Mouse (Mus musculus) limb, embryonic 11.5 days (tissue): ENCODE measurements around the gene Gm7361. TPM values are rescaled to one million over a fixed set of nuclear protein-coding genes. Genes with fewer than 3 reads are reported as not detected.

ENCODE experiments used
- ATAC-seq: fragments of 200-750 bp; cut with Nextera tagmentation; 2 replicates; pipeline ENCODE4 v1.8.0; 2017; ENCODE audit warnings: low read depth; ENCODE audit not compliant: insufficient number of reproducible peaks, low FRiP score, low TSS enrichment
- DNase-seq: peaks from one replicate; pipeline ENCODE4 v3.0.0-alpha.2; 2015; ENCODE audit warnings: low spot score
- H3K27ac ChIP-seq: fragments of 300-500 bp; sonication (generic); replicated peaks from 2 replicates; pipeline ENCODE4 v1.5.1; 2014; ENCODE audit warnings: low read depth, mild to moderate bottlenecking, low read length
- H3K27me3 ChIP-seq: fragments of 300-500 bp; sonication (generic); 2 replicates; pipeline ENCODE4 v1.6.1; 2014; ENCODE audit warnings: mild to moderate bottlenecking, low read length, mixed read lengths; ENCODE audit not compliant: control insufficient read depth, insufficient read depth
- H3K36me3 ChIP-seq: fragments of 300-500 bp; sonication (generic); 2 replicates; pipeline ENCODE4 v1.6.1; 2014; ENCODE audit warnings: mild to moderate bottlenecking, low read length, moderate library complexity, mixed read lengths; ENCODE audit not compliant: control insufficient read depth, insufficient read depth
- H3K4me1 ChIP-seq: fragments of 300-500 bp; sonication (generic); 2 replicates; pipeline ENCODE4 v1.6.1; 2014; ENCODE audit warnings: low read length, mixed read lengths; ENCODE audit not compliant: control insufficient read depth, insufficient read depth
- H3K4me2 ChIP-seq: fragments of 300-500 bp; sonication (generic); 2 replicates; pipeline ENCODE4 v1.6.1; 2014; ENCODE audit warnings: low read depth, mild to moderate bottlenecking, moderate library complexity; ENCODE audit not compliant: severe bottlenecking
- H3K4me3 ChIP-seq: fragments of 300-500 bp; sonication (generic); 2 replicates; pipeline ENCODE4 v1.5.1; 2014; ENCODE audit warnings: low read depth, low read length
- H3K9ac ChIP-seq: fragments of 300-500 bp; sonication (generic); 2 replicates; pipeline ENCODE4 v1.6.1; 2014; ENCODE audit warnings: mild to moderate bottlenecking, low read length
- H3K9me3 ChIP-seq: fragments of 300-500 bp; sonication (generic); 2 replicates; pipeline ENCODE4 v1.6.1; 2016; ENCODE audit warnings: low read length; ENCODE audit not compliant: control insufficient read depth
- WGBS: fragments of 180-500 bp; shearing (Covaris S2); extraction: QIAGEN DNeasy Blood & Tissue Kit; methylation state at CpG from one replicate; pipeline ENCODE4 v1.1.7; 2014; 5-methylcytosine and 5-hydroxymethylcytosine counted together
- polyA plus RNA-seq: library from polyadenylated mRNA; unstranded; fragments of >200 nt; fragmentation: Nextera tagmentation; extraction: Ambion mirVana; gene quantifications from 2 replicates; pipeline ENCODE4 v1.2.1, GENCODE M21; 2014

Gm7361 gene
- polyA plus RNA-seq, 1 experiment from 2014 or later, result not detected

GRCm38 (mm10) chr5:26293258-26293657 lies 35.8 kb downstream of the Gm7361 start:
- DNase-seq (no peak), ATAC-seq (no peak)
- Histone ChIP-seq H3K4me2 (no peak overlapping the region), H3K27me3 (no peaks in the 10 kb centered on the region), H3K36me3 (no peaks in the 10 kb centered on the region), H3K9me3 (no peaks in the 10 kb centered on the region), H3K27ac (no peak overlapping the region), H3K9ac (no peak overlapping the region), H3K4me1 (no peaks in the 10 kb centered on the region), H3K4me3 (no peak overlapping the region)
- 74% methylated on average over 1 of the region's 1 CpGs for WGBS

Other genes with a start within 250 kb of the Gm7361 start
- gene Gm5862, start 234.8 kb upstream of the Gm7361 start, polyA plus RNA-seq, result 0.11 TPM in 1 of 2 replicates, not detected in the other
- 0.07 TPM in 1 of 2 replicates, not detected in the other for gene Speer4a, start 218.1 kb upstream of the Gm7361 start, polyA plus RNA-seq
- not detected in 2 replicates for gene Gm7347, start 199.1 kb upstream of the Gm7361 start, polyA plus RNA-seq
- gene Gm10471, start 168.4 kb upstream of the Gm7361 start, polyA plus RNA-seq, result not detected in 2 replicates
- gene 5031410I06Rik, start 152.3 kb upstream of the Gm7361 start, polyA plus RNA-seq, result not detected in 2 replicates
- not detected in 2 replicates for gene Gm10220, start 136.3 kb upstream of the Gm7361 start, polyA plus RNA-seq